Mouse (Mus musculus): ENCODE data around the gene Kif21b. TPM values are rescaled to one million over a fixed set of nuclear protein-coding genes. Genes with fewer than 3 reads are reported as not detected.

Kif21b gene
- polyA plus RNA-seq, 1 experiment: 182 TPM

DNA sequence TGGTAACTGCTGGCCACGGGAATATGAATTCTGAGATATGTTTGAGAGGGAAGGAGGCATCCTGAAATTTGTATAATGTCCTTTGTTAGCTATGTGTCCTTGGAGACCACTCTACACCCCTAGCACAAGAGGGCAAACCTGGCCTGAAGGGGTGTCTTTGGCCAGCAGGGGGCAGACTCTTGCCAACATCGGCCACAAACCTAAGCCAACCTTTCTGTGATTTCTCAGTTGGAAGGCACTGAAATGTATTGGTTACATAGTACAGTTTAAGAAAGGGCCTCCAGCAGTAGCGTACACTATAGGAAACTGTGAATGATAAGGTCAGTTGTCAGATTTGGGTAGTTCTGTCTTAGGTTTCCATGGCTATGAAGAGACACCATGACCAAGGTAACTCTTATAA lies 15.0 kb upstream of the Kif21b start:
- DNase-seq (ENCODE audit: low read depth): peak; percentile 60
- TF ChIP-seq POLR2A (IDR thresholded peaks at IDR 0.05; ENCODE audit: borderline replicate concordance, extremely low read depth, insufficient read depth, insufficient read length, poor library complexity, severe bottlenecking): no peak
- TF ChIP-seq CTCF (IDR thresholded peaks at IDR 0.05; ENCODE audit: borderline replicate concordance, extremely low read depth, insufficient read depth, insufficient read length): peak; percentile 73

DNA sequence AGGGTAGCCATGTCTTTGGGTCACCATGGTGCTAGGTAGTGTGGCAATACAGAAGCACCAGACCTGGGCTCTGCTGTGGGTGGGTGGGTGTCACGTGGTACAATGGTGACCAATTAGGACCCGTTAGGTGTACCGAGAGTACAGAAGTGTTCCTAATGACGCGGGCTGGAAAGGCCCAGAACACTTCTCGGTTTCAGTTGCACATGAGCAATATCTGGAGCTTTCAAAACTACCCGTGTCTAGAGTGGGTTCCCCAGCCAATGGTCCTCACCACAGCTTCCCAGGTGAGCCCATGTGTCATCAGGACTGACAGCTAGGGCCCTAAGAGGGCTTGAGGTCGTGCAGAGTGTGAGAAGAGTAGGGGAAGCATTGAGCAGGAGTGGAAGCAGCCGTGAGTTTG lies 14.1 kb upstream of the Kif21b start:
- TF ChIP-seq CTCF (IDR thresholded peaks at IDR 0.05; ENCODE audit: borderline replicate concordance, extremely low read depth, insufficient read depth, insufficient read length): no peak
- no peak for TF ChIP-seq POLR2A (IDR thresholded peaks at IDR 0.05; ENCODE audit: borderline replicate concordance, extremely low read depth, insufficient read depth, insufficient read length, poor library complexity, severe bottlenecking)
- DNase-seq (ENCODE audit: low read depth): no peak

DNA sequence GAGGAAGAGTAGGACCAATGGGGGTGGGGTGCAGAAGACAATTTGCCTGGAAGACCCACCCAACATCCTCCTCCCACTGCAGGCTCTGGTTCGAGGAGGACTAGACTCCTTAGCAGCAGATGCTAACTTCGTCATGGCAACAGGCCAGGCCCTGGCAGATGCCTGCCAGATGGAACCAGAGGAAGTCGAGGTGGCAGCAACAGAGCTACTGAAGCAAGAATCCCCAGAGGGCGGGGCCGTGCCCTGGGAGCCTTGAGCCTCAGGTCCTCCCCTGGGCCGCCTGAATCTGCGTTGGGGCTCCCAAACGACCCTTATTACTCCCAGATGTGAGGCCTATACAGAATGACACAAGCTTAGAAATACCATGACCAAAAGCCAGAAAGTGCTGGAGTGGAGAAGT lies 12.3 kb upstream of the Kif21b start:
- no peak for TF ChIP-seq CTCF (IDR thresholded peaks at IDR 0.05; ENCODE audit: borderline replicate concordance, extremely low read depth, insufficient read depth, insufficient read length)
- no peak for TF ChIP-seq POLR2A (IDR thresholded peaks at IDR 0.05; ENCODE audit: borderline replicate concordance, extremely low read depth, insufficient read depth, insufficient read length, poor library complexity, severe bottlenecking)
- DNase-seq (ENCODE audit: low read depth): peak; percentile 75

DNA sequence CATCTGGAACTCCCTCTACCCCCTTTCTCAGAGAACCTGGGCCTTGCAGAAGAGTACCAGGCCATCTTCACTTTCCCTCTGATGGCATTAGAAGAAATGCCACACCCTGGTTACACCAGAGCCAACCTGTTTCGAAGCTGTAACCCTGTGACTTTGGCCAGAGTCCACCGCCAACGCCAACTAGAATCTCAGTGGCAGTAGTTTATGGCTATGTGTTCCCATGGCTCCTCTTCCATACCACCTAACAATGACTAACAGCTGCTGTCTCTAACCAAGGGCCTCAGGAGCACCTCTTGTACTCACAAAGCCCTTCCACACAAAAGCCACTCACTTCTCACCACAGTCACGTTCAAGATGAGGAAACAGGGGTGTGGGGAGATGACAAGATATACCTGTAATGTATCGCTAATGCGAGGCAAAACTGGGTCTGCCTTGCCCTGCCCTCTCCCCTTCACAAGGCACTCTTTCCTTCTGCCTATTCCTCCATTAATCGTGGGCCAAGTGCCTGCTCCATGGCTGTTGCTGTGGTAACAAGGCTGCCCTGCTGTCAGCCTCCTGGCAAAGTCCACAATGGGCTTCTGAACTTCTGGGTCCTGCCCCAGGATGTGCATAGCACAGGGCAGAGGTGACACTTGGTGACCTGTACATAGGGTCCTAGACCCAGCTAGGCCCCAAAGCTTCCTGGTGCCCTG lies 11.5 kb upstream of the Kif21b start:
- no peak for TF ChIP-seq CTCF (IDR thresholded peaks at IDR 0.05; ENCODE audit: borderline replicate concordance, extremely low read depth, insufficient read depth, insufficient read length)
- TF ChIP-seq POLR2A (IDR thresholded peaks at IDR 0.05; ENCODE audit: borderline replicate concordance, extremely low read depth, insufficient read depth, insufficient read length, poor library complexity, severe bottlenecking): no peak
- DNase-seq (ENCODE audit: low read depth): peak; percentile 50

DNA sequence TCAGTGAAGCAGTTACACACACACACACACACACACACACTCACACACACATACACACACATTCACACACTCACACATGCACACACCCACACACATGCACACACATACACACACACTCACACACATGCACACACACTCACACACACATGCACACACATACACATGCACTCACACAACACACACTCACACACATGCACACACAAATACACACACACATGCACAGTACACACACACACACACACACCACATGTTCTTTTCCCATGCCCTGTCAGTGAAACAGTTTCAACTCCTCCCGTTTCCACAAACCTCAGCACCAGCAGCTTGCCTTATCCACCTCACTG lies 11.0 kb upstream of the Kif21b start:
- no peak for DNase-seq (ENCODE audit: low read depth)
- TF ChIP-seq CTCF (IDR thresholded peaks at IDR 0.05; ENCODE audit: borderline replicate concordance, extremely low read depth, insufficient read depth, insufficient read length) (no peak), POLR2A (IDR thresholded peaks at IDR 0.05; ENCODE audit: borderline replicate concordance, extremely low read depth, insufficient read depth, insufficient read length, poor library complexity, severe bottlenecking) (no peak)

DNA sequence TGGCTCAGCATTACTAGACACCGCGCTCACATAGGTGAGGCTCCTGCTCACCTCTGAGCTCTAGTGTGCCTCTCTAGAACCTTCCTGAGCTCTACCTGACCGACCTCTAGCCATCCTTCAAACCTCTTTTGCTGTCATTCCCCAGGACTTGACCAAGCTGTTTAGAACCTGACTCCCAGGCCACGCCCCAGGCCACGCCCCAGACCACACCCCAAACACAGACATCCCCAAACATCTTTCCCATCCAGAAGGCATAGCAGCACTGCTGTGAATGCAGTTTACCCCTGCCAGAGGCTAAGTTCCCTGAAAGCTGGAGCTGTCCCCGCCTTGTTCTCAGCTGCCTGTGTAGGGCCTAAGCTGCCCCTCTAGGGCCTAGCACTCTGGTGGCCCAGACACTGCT lies 10.4 kb upstream of the Kif21b start:
- TF ChIP-seq CTCF (IDR thresholded peaks at IDR 0.05; ENCODE audit: borderline replicate concordance, extremely low read depth, insufficient read depth, insufficient read length): no peak
- no peak for TF ChIP-seq POLR2A (IDR thresholded peaks at IDR 0.05; ENCODE audit: borderline replicate concordance, extremely low read depth, insufficient read depth, insufficient read length, poor library complexity, severe bottlenecking)
- DNase-seq (ENCODE audit: low read depth): no peak

DNA sequence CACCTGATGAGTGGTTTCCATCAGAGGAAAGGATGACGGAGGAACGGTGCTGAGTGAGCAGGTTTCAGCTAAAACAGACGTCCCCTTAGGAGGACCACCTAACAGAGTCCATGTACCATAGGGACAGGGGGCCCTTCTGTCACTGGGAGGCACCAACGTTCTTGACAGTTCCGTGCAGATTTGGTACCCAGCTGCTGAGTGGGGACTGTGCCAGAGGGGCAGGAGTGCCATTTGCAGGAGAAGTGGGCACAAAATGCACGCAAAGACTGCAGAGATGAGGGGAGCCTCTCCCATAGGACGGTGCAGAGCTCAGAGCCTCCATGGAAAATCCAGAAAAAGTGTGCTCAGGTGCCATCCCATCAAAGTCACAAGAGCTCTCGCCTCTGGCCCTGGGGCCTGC lies 9.2 kb upstream of the Kif21b start:
- peak; percentile 45 for DNase-seq (ENCODE audit: low read depth)
- TF ChIP-seq CTCF (IDR thresholded peaks at IDR 0.05; ENCODE audit: borderline replicate concordance, extremely low read depth, insufficient read depth, insufficient read length): no peak
- no peak for TF ChIP-seq POLR2A (IDR thresholded peaks at IDR 0.05; ENCODE audit: borderline replicate concordance, extremely low read depth, insufficient read depth, insufficient read length, poor library complexity, severe bottlenecking)

DNA sequence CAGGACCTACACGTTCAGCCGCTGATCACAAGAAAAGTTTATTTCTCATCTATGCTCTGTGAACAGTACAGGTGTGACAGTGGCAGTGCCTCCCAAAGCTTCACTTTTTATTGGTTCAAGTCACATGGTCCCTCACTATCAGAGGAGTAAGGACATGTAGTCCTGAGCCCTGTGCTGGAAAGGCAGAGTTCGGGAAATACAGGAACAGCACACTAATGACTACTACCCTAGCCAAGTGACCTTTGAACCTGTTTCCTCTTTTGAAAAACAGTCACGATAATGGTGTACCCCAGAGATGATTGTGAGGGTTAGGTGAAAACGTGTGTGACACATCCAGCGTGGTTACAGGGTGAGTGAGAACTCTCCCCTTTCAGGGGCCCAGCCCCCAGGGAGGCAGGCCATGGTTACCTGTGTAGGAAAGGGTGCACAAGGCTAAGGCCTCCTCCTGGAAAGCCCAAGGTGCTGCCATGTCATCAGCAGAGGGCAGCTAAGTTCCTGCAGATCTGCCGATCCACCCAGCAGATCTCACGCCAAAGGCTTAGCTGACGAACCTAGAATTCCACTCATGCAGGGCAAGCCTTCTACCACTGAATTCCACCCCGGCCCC lies 4.9 kb upstream of the Kif21b start:
- TF ChIP-seq POLR2A (IDR thresholded peaks at IDR 0.05; ENCODE audit: borderline replicate concordance, extremely low read depth, insufficient read depth, insufficient read length, poor library complexity, severe bottlenecking) (no peak), CTCF (IDR thresholded peaks at IDR 0.05; ENCODE audit: borderline replicate concordance, extremely low read depth, insufficient read depth, insufficient read length) (no peak)

GRCm38 (mm10) chr1:136126895-136127294 lies 4.3 kb upstream of the Kif21b start:
- TF ChIP-seq POLR2A (IDR thresholded peaks at IDR 0.05; ENCODE audit: borderline replicate concordance, extremely low read depth, insufficient read depth, insufficient read length, poor library complexity, severe bottlenecking) (no peak), CTCF (IDR thresholded peaks at IDR 0.05; ENCODE audit: borderline replicate concordance, extremely low read depth, insufficient read depth, insufficient read length) (no peak)
- no peak for DNase-seq (ENCODE audit: low read depth)

More for the DNA sequence above, 4.9 kb upstream of the Kif21b start:
- no peak for DNase-seq (ENCODE audit: low read depth)

DNA sequence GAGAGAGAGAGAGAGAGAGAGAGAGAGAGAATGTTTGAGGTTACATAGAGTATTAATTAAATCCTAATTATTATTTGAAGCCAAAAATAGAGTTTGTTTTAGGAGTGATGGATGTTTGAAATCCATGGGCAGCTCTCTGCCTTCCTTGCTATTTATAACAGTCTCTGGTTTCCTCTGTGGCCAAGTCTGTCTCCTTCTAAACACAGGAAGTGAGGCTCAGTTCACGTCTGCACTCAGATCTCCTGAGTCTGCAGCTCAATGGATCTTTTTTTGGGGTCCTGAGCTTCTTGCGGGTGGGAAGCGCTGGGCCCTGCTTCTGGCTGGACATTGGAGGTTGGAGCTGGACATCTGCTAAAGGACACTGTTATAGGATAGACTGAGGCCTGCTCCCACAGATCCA lies 3.3 kb upstream of the Kif21b start:
- DNase-seq (ENCODE audit: low read depth): no peak
- TF ChIP-seq POLR2A (IDR thresholded peaks at IDR 0.05; ENCODE audit: borderline replicate concordance, extremely low read depth, insufficient read depth, insufficient read length, poor library complexity, severe bottlenecking) (no peak), CTCF (IDR thresholded peaks at IDR 0.05; ENCODE audit: borderline replicate concordance, extremely low read depth, insufficient read depth, insufficient read length) (no peak)

DNA sequence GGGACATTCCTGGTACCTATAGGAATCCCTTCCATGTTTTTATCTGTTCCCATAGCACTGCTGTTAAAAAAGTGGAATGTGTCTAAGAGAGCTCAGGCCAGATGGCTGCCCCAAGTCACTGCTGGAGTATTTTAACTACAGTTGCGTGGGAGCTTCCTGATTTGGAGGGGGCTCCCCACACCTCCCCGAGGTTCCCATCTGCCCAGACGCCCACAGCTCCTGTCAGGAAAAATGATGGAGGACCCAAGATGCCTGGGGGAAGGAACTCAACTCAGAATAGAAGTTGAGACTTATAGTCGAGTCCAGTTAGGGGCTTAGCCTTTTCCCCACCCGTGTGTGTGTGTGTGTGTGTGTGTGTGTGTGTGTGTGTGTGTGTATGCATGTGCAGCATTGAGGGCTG lies 2.8 kb upstream of the Kif21b start:
- TF ChIP-seq CTCF (IDR thresholded peaks at IDR 0.05; ENCODE audit: borderline replicate concordance, extremely low read depth, insufficient read depth, insufficient read length) (no peak), POLR2A (IDR thresholded peaks at IDR 0.05; ENCODE audit: borderline replicate concordance, extremely low read depth, insufficient read depth, insufficient read length, poor library complexity, severe bottlenecking) (no peak)
- peak; percentile 28 for DNase-seq (ENCODE audit: low read depth)
